Mouse (Mus musculus) heart, embryonic 13.5 days (tissue): ENCODE results near the gene Ascc3. TPM values are rescaled to one million over a fixed set of nuclear protein-coding genes. Genes with fewer than 3 reads are reported as not detected.

Experiments
- ATAC-seq: fragments of 200-750 bp; cut with Nextera tagmentation; 2 replicates; pipeline ENCODE4 v1.8.0; 2017; ENCODE audit warnings: moderate TSS enrichment; ENCODE audit not compliant: insufficient number of reproducible peaks, low FRiP score, low TSS enrichment; ENCODE audit errors: extremely low read depth
- H3K27ac ChIP-seq: fragments of 300-500 bp; sonication (generic); replicated peaks from 2 replicates; pipeline ENCODE4 v1.5.1; 2015; ENCODE audit warnings: moderate library complexity, mild to moderate bottlenecking, inconsistent platforms
- H3K27me3 ChIP-seq: fragments of 300-500 bp; sonication (generic); replicated peaks from 2 replicates; pipeline ENCODE4 v1.6.1; 2015; ENCODE audit warnings: mild to moderate bottlenecking, inconsistent platforms
- H3K36me3 ChIP-seq: fragments of 300-500 bp; sonication (generic); 2 replicates; pipeline ENCODE4 v1.6.1; 2015; ENCODE audit warnings: mild to moderate bottlenecking, inconsistent platforms
- H3K4me1 ChIP-seq: fragments of 300-500 bp; sonication (generic); 2 replicates; pipeline ENCODE4 v1.6.1; 2015; ENCODE audit warnings: inconsistent platforms
- H3K4me2 ChIP-seq: fragments of 300-500 bp; sonication (generic); 2 replicates; pipeline ENCODE4 v1.6.1; 2015; ENCODE audit warnings: inconsistent platforms, mild to moderate bottlenecking, moderate library complexity
- H3K4me3 ChIP-seq: fragments of 300-500 bp; sonication (generic); 2 replicates; pipeline ENCODE4 v1.5.1; 2015; ENCODE audit warnings: moderate library complexity, mild to moderate bottlenecking, inconsistent platforms
- H3K9ac ChIP-seq: fragments of 300-500 bp; sonication (generic); 2 replicates; pipeline ENCODE4 v1.6.1; 2015; ENCODE audit warnings: inconsistent platforms, mild to moderate bottlenecking, moderate library complexity
- H3K9me3 ChIP-seq: fragments of 300-500 bp; sonication (generic); 2 replicates; pipeline ENCODE4 v1.6.1; 2016; ENCODE audit warnings: inconsistent platforms
- WGBS: fragments of 180-500 bp; shearing (Covaris S2); methylation state at CpG from one replicate; pipeline ENCODE4 v1.1.7; 2015; ENCODE audit warnings: mixed read lengths; 5-methylcytosine and 5-hydroxymethylcytosine counted together
- polyA plus RNA-seq: library from polyadenylated mRNA; unstranded; fragments of >200 nt; fragmentation: Nextera tagmentation; extraction: Ambion mirVana; gene quantifications from 2 replicates; pipeline ENCODE4 v1.2.1, GENCODE M21; 2015

Ascc3 gene
- polyA plus RNA-seq, 1 experiment from 2014 or later = 13.4 TPM

DNA sequence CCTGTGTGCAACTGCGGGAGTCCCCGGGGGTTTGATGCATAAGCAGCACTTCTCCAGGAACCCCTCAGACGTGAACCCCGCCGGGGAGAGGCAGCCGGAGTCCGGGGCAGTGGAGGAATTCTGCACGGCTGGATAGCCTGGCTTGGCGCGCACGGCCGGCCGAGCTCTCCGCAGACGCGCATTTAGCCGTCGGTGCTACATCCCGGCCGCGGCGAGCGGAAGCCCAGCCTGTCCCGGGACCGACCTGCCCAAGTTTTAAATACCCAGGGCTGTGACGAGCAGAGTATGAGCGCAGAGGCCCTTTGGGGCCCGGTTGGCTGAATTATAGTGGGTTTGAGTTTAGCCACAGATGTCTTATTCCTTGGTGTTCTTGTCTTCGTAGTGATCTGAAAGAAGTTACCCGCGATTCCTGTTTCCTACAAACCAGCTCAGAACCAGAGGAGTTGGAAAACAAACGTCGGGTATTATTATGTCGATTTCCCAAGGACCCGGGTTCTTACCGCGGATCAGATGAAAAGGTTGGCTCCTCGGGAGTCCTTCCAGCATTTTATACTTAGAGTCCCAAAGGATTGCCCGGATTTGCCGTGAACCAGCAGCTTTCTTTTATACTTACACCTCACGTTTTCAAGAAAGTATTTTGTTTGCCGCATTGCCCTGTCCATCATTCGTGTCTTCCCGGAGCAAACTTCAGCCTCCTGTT, 302.8 kb downstream of the Ascc3 start:
- no peak overlapping the region for H3K27ac ChIP-seq
- no peaks in the 10 kb centered on the region for H3K9me3 ChIP-seq
- WGBS = under 1% methylated on average over 44 of the region's 44 CpGs
- no peaks in the 10 kb centered on the region for H3K36me3 ChIP-seq
- peaks cover 96% of the 10 kb centered on the region for H3K27me3 ChIP-seq
- H3K9ac ChIP-seq = no peak overlapping the region
- no peak for ATAC-seq
- H3K4me3 ChIP-seq = peak overlapping the region; percentile 57
- H3K4me2 ChIP-seq = peak overlapping the region; percentile 86
- peaks cover 21% of the 10 kb centered on the region for H3K4me1 ChIP-seq

DNA sequence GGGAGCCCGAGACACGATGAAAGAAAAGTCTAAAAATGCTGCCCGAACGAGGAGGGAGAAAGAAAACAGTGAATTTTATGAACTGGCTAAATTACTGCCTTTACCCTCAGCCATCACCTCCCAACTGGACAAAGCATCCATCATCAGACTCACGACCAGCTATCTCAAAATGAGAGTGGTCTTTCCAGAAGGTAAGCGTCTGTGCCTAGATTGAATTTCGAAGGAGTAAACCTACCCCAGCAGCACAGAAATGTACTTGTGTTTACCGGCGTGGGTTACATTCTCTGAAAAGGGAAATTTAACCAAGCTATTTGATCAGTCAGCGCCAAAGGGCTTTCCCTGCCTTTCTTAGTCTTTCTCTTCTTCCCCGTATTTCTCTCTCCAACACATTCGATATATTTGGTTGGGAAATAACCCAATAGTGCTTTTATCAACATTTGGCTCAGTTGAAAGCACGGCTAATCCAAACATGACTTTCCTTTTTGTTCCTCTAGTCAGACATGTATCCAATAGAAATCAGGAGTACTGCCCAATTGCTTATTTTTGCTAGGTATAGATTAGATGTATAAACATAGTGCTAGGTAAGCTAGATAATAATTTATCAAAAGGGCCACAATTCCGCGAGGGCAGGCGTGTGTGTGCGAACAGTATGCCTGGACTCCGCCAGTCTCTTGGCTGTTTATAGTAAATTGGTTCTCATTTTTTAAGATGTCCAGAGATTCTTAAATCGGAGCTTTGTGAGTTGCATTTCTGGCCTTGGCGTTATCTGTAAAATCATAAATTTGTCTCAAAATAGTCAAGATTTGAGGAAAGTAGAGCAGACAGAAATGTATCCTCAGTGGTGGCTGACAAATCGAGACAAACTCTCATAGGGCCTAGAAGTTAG, 303.7 kb downstream of the Ascc3 start:
- Histone ChIP-seq H3K4me2 (no peak overlapping the region), H3K36me3 (no peaks in the 10 kb centered on the region), H3K4me1 (peaks cover 28% of the 10 kb centered on the region), H3K4me3 (no peak overlapping the region), H3K9ac (no peak overlapping the region), H3K9me3 (no peaks in the 10 kb centered on the region), H3K27me3 (peaks cover 96% of the 10 kb centered on the region), H3K27ac (no peak overlapping the region)
- ATAC-seq = no peak
- WGBS = 7% methylated on average over 21 of the region's 21 CpGs

DNA sequence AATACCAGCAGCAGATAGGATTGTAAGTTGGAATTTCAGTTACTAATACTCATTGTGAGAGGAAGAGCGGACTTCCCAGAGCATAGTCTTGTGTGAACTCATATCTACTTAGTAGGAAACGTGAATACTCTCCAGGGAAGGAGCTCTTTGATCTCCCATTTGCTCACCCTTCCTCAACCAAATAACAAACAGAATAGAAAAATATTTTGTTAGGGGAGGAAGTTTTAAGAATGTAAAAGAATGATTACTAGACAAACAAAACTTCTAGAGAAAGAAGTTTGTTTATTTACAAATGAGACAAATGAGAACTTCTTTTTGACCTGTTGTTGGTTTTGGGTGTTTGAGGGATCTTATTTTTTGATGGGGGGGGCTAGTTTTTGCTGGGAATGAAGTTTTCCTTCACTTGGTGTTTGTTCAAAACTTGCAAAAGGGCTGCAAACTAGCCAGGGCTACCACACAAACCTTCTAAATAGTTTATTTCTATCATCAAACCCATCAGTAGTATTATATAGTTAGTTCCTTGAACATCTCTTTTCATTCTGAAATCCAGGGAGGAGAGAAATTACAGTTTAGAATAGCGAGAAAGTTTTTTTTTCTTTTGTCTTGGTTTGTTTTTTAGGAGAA, 304.4 kb downstream of the Ascc3 start:
- H3K27me3 ChIP-seq = peaks cover 96% of the 10 kb centered on the region
- no peaks in the 10 kb centered on the region for H3K9me3 ChIP-seq
- no peaks in the 10 kb centered on the region for H3K36me3 ChIP-seq
- no peak for ATAC-seq
- H3K4me1 ChIP-seq = peaks cover 28% of the 10 kb centered on the region
- 8% methylated on average over 3 of the region's 3 CpGs for WGBS
- H3K4me2 ChIP-seq = no peak overlapping the region
- H3K27ac ChIP-seq = no peak overlapping the region
- H3K4me3 ChIP-seq = no peak overlapping the region
- H3K9ac ChIP-seq = no peak overlapping the region

DNA sequence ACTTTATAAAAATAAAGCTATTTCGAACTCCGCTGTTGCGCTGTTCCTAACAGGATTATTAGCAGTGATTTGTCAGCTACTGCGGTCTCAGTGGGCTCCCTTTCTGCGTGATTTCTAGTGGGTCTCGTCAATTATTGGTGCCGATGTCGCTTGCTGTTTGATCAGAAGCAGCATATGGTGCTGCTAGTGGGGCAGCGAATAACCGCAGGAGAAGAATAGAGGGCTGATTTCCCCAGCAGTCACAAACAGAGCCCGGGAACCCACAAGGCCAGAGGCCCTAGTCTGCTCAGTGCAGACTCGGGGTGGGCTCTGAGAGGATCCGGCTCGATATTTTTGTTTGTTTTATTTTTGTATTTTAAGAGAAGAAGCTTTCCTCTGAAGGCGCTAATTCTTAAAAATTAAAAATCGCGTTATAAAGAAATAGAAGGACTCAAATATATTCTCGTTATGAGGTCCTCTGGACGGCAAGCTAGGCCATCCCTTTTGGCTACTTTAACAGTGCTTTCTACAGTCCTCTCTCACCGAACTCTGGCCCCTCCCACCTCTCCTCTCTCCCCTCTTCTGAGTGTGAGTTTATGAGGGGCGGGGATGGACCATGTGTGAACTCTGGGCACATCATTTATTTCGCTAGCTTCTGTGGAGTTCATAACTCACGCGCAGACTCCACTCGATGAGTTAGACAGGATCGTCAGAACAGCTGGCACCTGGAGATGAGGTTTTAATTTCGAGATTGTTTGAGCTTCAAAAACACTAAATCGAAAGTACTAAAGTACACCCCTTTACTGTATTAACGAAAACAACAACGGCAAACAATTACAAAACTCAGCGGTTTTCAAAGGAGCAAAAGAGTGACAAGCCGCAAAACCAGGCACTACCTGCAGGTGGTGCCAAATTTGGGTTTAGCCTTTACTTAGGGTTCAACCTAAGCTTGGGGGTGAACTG, 305.3 kb downstream of the Ascc3 start:
- Histone ChIP-seq H3K9me3 (no peaks in the 10 kb centered on the region), H3K4me3 (no peak overlapping the region), H3K27ac (no peak overlapping the region), H3K4me1 (peaks cover 23% of the 10 kb centered on the region), H3K36me3 (no peaks in the 10 kb centered on the region), H3K27me3 (peaks cover 96% of the 10 kb centered on the region), H3K4me2 (no peak overlapping the region), H3K9ac (no peak overlapping the region)
- ATAC-seq = no peak
- WGBS = 3% methylated on average over 32 of the region's 32 CpGs

DNA sequence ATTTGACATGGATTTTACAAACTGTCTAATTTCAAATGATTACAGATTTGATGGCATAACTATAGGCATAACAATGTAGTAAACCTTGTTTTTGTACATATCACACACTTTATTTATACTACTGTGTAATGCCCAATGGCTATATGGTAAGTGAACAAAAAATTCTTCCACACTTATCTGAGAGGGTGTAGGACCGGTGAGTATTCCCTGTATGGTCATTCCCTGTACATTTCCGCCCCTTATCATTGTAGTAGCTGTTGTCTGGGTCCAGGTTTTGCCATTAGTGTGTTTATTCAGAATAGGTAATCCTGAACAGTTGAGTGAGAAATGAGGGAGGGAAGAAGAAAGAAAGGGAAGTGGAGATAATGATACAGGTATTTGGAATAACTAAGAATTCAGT, 306.2 kb downstream of the Ascc3 start:
- WGBS = 16% methylated on average over 2 of the region's 2 CpGs
- peaks cover 95% of the 10 kb centered on the region for H3K27me3 ChIP-seq
- no peak overlapping the region for H3K27ac ChIP-seq
- peaks cover 21% of the 10 kb centered on the region for H3K4me1 ChIP-seq
- no peak overlapping the region for H3K4me3 ChIP-seq
- H3K36me3 ChIP-seq = no peaks in the 10 kb centered on the region
- no peak overlapping the region for H3K4me2 ChIP-seq
- ATAC-seq = no peak
- H3K9me3 ChIP-seq = no peaks in the 10 kb centered on the region
- no peak overlapping the region for H3K9ac ChIP-seq

DNA sequence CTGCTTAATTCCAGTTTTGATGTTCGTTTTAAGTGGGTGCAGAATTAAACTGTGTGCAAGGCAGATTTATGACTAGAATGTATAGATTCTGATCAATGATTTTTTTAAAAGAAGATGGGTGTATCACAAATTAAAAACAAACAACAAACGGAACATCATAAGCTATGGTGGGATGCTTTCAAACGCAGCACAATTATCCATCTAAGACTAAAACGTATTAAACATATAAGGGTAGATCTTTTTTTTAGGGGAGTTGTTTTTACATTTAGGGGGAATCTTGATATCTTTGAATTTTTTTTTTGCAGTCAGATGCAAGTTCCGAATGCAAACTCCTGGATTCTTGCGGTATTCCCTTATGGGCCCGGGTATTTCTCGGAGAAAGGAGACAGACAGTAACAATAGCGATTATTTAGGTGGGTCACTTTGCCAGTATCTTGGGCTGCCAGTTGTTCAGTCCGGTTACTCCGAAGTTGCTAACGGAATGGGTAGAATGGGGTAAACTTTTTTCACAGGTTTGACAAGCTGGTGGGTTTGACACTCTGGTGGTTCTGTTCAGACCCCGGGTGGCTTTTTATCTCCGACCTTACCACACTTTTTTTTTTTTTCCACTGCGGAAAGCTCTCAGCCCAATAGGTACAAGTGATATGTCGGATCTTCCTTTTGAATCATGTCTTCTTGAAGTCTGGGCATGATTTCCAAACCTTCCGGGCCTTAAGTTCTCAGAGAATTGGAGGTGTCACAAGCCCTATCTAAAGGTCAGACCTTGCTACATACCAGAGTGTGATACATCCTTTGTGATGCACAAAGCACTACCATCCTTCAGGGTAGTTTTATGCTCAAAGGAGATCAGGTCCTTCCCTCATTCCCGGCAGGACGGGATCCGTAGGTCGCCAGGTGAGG, 307.6 kb downstream of the Ascc3 start:
- peaks cover 95% of the 10 kb centered on the region for H3K27me3 ChIP-seq
- H3K9ac ChIP-seq = no peak overlapping the region
- no peaks in the 10 kb centered on the region for H3K9me3 ChIP-seq
- H3K4me2 ChIP-seq = no peak overlapping the region
- no peak overlapping the region for H3K4me3 ChIP-seq
- peaks cover 10% of the 10 kb centered on the region for H3K4me1 ChIP-seq
- H3K36me3 ChIP-seq = no peaks in the 10 kb centered on the region
- H3K27ac ChIP-seq = no peak overlapping the region
- 3% methylated on average over 21 of the region's 21 CpGs for WGBS
- ATAC-seq = no peak
